Mouse (Mus musculus): ENCODE data around the gene Fbxl21. TPM values are rescaled to one million over a fixed set of nuclear protein-coding genes. Genes with fewer than 3 reads are reported as not detected.

The Fbxl21 gene
- 2.2 TPM for polyA plus RNA-seq (2014; fragmentation: Illumina TruSeq; extraction: RNeasy Lipid Tissue Mini Kit (QIAGEN cat#74804))

DNA sequence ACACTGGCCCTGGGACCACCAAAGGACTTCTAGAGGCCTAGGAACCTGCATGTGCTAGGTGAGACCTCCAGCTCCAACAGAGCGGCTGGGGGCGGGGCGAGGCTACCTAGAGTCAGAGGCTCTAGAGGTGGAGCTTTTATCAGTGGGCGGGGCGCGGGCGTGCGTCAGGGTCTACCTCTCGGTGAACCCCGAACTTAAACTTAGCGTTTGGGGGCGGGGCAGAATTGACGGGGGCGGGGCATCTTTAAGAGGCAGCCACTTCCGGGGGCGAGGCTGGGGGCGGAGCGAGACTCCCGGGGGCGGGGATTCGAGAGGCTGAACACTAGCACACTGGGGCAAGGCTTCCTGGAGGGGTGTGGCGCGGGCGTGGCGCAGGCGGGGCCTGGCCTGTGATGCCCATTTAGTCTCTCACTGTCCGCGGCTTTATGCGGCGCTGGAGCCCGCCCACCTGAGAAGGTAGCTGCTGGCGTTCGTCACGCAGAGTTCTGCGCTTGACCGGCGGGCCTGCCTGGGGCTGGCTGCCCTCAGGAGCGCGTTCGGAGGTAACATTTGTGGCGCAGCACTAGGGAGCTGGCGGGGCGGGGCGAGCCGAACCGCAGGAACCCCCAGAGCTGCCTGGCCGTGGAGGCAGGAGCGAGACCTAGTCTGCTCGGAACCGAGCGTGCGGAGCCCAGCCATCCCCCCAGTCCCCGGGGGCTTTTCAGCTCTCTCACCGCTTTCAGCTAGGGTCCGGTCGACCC lies at the start of gene Fbxl21:
TSS of gene Fbxl21 (plus strand) at position 392 of the 740 bp plus-strand sequence.

DNA sequence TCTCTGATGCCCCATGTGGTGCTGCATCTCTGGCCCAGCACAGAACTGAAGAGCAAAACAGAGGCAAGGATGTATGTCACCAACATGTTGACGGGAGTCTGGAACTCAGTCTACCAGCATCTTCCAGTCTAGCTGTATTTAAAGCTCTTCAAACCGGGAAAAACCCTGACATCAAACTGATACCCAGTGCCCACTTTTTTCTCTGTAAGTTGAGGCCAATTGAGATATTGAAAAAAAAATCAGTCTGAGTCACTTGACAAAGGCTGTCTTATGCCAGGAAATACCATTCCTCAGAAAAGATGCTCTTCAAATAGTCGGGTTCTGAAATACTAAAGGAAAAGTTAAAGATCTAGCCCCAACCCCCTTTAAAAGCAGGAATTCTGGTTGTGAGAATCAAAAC lies 40.1 kb upstream of the Fbxl21 start, which contains the start of gene Il9:
TSS of gene Il9 (minus strand) at position 101 of the 400 bp plus-strand sequence.

GRCm38 (mm10) chr13:56548401-56548800 lies 26.1 kb downstream of the Fbxl21 start, which contains the start of gene Lect2:
Gene Lect2, minus strand, starts transcription at chr13:56548502.

Other genes with a start within 250 kb of the Fbxl21 start
- gene Cxcl14, start 225.9 kb upstream of the Fbxl21 start, polyA plus RNA-seq (2014; fragmentation: Illumina TruSeq; extraction: RNeasy Lipid Tissue Mini Kit (QIAGEN cat#74804)): 48.8 TPM
- not detected for gene Gm3045, start 95.9 kb upstream of the Fbxl21 start, polyA plus RNA-seq (2014; fragmentation: Illumina TruSeq; extraction: RNeasy Lipid Tissue Mini Kit (QIAGEN cat#74804))
- 0.80 TPM for gene Slc25a48, start 84.1 kb upstream of the Fbxl21 start, polyA plus RNA-seq (2014; fragmentation: Illumina TruSeq; extraction: RNeasy Lipid Tissue Mini Kit (QIAGEN cat#74804))
- not detected for gene Il9, start 40.2 kb upstream of the Fbxl21 start, polyA plus RNA-seq (2014; fragmentation: Illumina TruSeq; extraction: RNeasy Lipid Tissue Mini Kit (QIAGEN cat#74804))
- gene Lect2, start 26.0 kb downstream of the Fbxl21 start, polyA plus RNA-seq (2014; fragmentation: Illumina TruSeq; extraction: RNeasy Lipid Tissue Mini Kit (QIAGEN cat#74804)): not detected
- gene Tgfbi, start 87.1 kb downstream of the Fbxl21 start, polyA plus RNA-seq (2014; fragmentation: Illumina TruSeq; extraction: RNeasy Lipid Tissue Mini Kit (QIAGEN cat#74804)): 20.3 TPM
- 92.4 TPM for gene Smad5, start 180.5 kb downstream of the Fbxl21 start, polyA plus RNA-seq (2014; fragmentation: Illumina TruSeq; extraction: RNeasy Lipid Tissue Mini Kit (QIAGEN cat#74804))
- gene Gm45623, start 231.4 kb downstream of the Fbxl21 start, polyA plus RNA-seq (2014; fragmentation: Illumina TruSeq; extraction: RNeasy Lipid Tissue Mini Kit (QIAGEN cat#74804)): not detected